Mouse (Mus musculus) ES-E14 (cell line): ENCODE data around the gene Sema3f.

ENCODE experiments used
- CHD2 ChIP-seq: IDR thresholded peaks from 2 replicates; pipeline ENCODE4 v1.6.1; 2014; ENCODE audit warnings: mild to moderate bottlenecking, low read depth, low read length, inconsistent platforms
- HCFC1 ChIP-seq: IDR thresholded peaks from 2 replicates; pipeline ENCODE4 v1.6.1; 2012; ENCODE audit warnings: low read length, inconsistent platforms, borderline replicate concordance; ENCODE audit not compliant: insufficient read depth
- MAFK ChIP-seq: IDR thresholded peaks from 2 replicates; pipeline ENCODE4 v1.6.1; 2014; ENCODE audit warnings: mild to moderate bottlenecking, low read depth, low read length, inconsistent platforms; ENCODE audit not compliant: insufficient read depth
- ZC3H11A ChIP-seq: IDR thresholded peaks from 2 replicates; pipeline ENCODE4 v1.6.1; 2012; ENCODE audit warnings: low read depth, mild to moderate bottlenecking, inconsistent platforms, low read length, borderline replicate concordance
- ZNF384 ChIP-seq: IDR thresholded peaks from 2 replicates; pipeline ENCODE4 v1.6.1; 2012; ENCODE audit warnings: low read depth, low read length, inconsistent platforms

DNA sequence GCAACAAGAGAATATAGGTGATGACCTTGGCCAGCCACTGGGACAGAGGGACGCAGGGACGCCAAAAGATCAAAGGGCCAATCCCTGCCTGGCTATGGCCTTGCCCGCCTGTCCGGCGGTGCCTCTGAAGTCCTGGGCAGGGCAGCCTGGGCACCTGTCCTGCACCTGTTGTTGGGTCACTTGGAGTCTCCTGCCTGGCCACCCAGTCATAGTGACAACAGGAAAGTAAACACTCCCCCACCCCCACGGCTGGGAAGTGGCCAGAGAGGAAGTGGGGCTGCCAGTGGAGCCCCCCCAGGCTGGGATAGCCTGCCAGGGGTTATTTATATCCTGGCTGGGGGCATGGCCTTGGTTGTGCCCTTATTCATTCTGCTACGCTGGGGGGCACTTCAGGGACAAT lies 15.6 kb downstream of the Sema3f start:
- no peak for TF ChIP-seq HCFC1
- TF ChIP-seq ZNF384, result no peak
- no peak for TF ChIP-seq ZC3H11A
- no peak for TF ChIP-seq MAFK
- no peak for TF ChIP-seq CHD2
